Mouse (Mus musculus): ENCODE measurements at regions not wholly inside any gene's neighbourhood (a gene's known extent, or its start where the extent isn't known, plus 50 kb on each side); places are given as distances from the start of the nearest gene placed in this dataset.

DNA sequence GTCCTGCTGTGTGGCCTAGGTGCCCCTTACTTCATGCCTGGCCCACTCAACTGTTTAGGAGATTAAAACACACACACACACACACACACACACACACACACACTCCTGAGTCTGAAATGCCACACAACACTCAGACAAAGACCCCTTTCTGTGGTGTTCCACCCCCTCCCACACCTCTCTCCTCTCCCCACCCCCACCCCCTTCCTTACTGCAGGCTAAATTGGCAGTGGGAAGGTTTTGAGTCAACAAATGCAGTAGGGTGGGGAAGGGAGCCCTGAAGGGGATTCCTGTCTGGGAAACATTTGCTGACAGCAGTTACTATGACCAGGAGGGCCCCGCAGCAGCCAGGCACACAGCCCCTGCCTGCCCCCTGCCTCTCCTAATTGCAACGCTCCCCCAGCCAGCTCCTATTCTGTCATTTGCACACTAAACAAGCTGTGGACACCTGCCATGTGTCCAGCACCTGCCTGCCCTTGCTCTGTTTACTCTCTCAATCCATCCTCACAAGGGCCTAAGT lies 69.5 kb downstream of the Ephb3 start:
- no peak for DNase-seq

DNA sequence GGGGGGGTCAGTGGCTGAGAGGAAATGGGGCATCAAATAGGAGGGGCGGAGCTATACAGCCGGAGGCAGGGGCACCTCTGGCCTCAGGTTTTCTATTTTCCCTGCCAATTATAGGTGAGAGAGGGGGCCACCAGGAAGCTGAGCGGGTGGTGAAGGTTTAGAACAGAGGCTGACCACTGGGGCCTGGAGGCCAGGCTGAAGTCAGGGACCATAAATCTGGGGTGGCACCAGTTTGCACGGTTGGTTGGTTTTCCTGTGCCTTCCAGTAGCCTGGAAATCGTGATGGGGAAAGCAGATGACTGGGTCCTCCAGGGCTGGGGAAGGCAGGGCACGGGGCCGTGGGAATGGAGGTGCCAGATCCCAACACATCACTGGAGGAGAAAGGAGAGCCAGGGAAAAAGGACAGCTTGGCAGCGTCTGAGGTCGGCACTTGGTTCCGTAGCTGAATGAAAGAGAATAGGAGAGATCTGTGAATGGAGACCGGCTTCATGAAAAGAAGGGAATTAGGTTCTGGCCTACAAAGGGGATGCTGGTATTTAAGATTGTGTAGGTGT lies 73.3 kb downstream of the Ephb3 start:
- no peak for DNase-seq

DNA sequence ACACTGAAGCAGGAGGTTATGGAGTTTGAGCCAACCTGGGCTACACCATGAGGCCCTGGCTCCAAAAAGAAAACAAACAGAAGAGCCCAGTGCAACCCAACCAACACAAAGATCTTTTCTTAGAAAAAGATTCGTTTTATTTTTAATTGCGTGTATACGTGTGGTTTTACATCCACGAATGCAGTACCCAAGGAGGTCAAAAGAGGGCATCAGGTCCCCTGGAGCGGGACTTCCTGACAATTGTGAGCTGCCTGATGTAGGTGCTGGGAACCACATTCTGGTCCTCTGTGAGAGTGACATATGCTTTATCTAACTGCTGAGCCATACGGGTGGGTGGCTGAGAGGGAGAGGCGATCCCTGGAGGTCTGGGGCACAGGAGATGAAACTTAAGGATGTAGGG lies 73.8 kb downstream of the Ephb3 start:
- no peak for DNase-seq

DNA sequence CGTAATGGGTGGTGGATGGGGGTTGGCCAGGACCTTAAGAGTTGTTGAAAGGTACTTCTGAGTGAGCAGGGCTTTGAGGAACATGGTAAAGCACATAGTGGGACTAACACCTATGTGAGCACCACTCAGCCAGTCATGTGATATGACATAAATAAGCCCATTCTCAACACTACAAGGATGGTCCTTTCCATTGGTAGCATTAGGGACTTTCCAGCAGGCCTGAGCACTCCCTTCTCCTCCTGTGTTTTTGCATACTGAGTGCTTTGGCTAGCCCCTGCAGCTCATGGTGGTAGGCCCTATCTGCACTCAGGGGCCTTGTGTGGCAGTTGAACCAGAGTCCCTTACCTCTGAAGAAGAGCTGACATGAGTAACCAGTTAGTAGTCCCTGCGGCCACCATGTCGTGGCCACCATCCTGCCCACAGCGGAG lies 75.7 kb downstream of the Ephb3 start:
- DNase-seq, result no peak

DNA sequence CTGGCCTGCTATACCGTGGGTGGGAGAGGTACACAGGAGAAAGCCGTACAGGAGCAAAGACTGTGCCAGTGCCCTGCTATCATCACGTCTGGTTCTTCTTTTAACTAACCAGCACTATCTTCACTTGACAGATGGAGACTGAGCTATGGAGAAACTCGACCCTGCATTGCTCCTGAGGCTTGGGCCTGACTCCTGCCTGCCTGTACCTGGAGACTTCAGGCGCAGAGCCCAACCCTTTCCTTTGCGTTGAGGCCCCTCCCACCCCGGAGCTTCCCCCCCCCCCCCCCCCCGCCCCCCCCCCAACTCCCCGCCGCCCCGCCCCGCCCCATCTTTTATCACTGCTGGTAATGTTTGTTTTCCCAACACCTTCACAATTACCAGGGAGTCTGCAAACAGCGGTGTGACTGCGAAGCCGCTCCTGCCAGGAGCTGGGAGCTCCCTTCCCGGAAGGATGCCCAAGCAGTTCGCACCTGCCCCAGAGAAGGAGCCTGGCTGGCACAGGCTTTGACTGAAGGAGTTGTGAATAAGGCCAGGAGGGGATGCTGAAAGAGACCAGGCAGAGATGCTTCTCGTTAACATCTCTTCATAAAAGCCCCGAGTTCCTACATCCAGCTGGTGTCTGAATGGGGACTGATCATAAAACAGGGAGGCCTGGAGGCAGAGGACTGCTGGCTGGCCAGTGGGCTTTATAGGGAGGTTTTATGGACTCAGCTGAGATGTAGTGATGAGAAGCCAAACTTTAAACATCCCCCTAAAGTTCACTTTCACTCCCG lies 77.6 kb downstream of the Ephb3 start:
- DNase-seq, result no peak

DNA sequence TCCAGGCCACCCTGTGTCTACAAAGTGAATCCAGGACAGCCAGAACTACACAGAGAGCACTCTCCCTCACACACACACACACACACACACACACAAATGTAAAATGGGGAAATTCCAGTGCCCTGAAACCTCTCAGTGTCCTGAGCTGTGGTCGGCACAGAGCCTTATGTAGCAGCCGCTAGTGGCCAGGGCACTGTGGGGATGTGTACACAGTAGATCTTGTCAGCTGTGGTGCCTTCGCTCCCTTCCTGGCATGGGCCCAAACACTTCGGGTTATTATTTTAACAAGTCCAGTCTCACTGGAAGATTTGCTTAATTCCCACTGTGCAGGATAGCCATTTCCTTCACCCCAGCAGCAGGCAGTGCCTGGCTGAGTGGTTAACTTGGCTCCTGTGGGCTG lies 81.5 kb downstream of the Ephb3 start:
- DNase-seq, result no peak

DNA sequence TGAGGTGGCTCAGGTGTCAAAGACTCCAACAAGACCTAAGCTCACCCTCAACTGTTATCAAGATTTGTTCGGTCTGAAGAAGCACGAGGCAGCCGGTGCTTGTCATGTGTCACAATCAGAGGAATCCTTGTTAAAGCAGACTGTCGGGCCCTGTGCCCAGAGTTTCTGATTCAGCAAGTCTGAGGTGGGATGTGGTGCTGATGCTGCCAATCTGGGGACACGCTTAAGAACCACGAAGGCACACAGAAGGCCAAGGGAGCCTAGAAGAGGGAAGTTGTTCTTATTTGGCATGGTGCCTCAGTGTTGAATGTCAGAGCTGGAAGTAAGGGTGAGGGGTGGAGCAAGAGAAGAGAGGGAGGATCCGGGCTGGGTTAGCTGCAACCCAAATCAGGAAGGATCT lies 85.0 kb downstream of the Ephb3 start:
- DNase-seq, result peak; percentile 98

DNA sequence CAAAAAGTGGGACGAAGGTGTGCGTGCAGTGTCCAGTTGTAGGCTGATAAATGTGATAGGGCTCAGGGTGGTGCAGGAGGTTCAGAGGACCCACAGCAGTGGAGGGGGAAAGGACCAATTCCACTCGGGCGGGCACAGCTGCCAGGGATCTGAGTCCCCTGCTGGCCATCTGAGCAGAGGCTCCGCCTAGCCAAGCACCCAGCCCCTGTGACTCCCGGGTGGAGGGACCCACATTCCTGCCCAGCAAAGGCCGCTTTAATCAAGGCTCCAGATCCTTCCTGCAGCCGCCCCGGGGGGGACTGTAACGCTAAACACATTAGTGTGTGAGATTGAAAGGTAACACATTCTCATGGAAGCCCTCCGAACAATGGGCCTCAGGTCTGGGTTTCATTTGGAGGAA lies 88.5 kb downstream of the Ephb3 start:
- DNase-seq, result no peak

DNA sequence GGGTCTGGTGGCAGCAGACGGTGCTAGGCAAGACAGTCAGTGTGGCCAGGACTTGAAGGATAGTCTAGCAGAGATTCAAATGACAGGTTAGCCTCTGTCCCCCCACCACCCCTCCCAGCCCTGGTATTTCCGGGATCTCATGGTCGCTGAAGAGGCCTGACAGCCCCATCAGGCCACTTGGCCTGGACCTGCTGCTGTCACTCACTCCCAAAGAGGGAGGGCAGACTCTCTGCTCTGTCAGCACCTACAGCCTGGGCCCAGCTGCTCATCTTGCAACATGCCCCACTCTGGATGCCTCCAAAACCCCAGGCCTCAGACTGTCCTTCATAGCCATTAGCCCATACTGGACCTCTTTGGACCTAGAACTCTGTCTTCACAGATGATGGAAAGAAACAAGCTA lies 89.0 kb downstream of the Ephb3 start:
- DNase-seq, result peak; percentile 94

DNA sequence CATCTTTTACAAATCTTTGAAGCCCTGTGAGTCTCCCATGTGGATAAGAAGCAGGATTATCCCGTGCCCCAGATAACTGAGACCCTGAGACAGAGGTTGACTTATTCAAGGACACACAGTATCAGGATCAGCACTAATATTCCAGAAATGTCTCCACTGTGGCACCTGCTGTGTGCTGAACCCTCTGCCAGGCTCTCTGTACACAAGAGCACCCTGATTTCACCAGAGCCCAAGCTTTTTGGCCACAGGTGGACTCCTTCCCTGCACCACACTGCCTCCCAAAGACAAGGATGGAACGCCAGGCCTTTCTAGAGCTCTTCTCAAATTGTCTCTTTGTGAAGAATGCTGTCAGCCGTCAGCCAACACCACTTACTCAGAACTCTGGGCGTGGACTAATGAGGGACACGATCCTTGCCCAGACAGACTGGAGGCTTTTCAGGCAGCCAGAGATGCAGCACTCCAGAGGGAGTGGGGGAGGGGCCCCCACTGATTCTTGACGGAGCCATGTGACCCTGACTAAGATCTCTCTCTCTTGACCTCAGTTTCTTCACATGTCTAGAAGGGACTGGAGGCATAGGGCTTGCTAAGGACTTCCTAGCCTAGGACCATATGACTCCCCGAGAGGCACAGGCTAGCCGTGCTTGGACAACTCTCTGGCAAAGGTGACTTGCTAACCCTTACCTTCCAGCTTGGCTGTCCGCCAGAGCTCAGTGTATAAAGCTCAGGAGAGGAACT lies 90.3 kb downstream of the Ephb3 start:
- peak; percentile 98 for DNase-seq

DNA sequence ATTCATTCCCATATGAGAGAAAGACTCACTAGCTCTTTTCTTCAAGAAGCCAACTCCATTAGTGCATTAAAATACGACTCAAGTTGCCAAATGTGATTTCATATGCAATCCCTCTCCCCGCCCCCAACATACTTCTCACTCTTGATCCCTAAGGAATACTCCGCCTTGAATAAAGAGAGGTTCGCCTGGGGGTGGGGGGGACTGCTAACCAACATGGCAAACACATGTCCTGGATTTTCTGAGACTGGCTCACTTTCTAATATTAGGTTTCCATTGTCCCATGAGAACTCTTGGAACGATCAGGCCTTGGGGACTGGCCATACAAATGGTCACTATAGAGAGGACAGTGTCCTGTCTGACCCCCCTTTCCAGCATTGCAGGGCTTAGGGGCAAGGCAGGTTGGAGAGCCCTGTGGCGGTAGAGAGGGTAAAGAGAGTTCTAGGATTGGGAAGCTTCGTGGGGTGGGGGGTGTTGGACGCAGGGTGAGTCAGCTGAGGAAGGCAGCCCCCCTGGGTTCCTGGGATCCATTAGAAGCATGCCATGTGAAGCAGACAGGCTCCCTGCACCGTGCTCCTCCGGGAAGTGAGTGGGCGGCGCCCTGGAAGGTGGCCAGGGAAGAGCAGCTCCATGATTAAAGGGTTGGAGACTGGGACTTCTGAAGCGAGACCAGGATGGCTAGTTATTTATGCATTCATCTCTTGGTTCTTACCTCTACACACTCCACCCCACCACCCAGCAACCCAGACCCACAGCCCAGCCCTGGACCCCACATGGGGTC lies 91.6 kb downstream of the Ephb3 start:
- peak; percentile 92 for DNase-seq

DNA sequence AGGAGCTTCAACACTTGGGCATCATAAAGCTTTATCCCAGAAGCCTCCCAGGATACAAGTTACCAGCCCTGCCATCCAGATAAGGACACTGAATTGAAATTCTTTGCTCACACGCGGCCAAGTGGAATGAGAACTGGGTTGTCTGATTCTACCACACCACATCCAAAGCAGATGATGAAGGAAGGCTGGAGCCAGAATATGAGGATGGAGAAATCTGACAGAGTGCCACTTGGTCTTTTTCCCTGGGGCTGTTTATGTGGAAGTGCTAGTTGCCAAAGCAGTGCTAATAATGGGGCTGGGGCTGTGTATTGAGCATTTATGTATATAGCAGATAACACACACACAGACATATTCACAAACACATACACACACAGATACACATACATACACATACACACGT lies 92.2 kb downstream of the Ephb3 start:
- DNase-seq, result no peak

DNA sequence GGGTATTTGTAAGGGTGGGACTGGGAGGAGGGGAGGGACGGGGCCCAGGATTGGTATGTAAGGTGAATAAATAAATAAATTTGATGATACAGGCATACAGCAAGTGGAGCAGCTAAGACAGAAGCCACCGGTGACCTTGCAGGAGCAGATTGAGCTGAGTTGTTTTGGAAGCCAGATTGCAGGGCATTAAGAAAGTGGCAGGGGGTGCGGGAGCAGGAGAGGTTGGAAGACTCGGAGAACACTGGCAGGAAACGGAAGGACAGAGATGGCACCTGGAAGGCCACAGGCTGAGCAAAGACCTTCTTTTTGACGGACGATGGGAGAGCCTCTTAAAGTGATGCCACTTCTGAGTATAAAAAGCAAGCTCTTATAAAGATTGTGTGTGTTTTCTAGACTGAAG lies 94.3 kb downstream of the Ephb3 start:
- no peak for DNase-seq

DNA sequence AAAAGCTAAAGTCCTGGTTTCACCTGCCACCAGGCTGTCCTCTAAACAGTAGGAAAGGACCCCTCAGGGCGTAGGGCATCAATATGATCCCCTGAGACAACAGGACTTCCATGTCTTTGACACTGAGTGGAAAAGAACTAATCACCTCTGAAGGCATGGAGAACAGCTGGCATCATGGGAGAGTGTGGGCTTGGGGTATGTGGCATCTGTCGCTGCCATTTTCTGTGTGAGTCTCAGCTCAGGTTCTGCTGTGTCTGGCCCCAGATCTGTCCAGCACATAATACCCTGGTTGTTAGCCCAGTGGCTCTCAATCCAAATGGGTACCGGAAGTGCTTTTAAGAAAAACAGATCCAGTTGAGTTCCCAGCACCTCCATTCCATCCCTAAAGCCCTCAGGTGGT lies 101.3 kb downstream of the Ephb3 start:
- DNase-seq, result no peak

DNA sequence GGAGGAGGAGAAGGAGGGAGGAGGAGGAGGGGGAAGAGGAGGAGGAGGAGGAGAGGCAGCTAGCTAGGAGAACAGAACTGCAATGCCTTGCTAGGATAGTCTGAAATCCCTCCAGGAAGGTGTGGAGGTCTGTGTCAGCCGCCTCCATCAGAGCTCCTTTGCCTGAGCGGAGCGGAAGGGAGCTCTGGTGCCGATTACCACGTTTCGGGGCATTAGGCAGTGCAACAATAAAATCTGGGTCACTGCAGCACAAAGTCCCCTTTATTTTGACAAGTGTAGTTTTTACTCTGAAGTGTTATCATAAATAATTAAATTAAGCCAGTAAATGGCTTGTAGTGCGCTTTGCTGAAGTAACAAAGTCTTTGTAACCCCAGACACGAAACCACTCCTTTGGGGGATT lies 104.0 kb downstream of the Ephb3 start:
- DNase-seq, result no peak

DNA sequence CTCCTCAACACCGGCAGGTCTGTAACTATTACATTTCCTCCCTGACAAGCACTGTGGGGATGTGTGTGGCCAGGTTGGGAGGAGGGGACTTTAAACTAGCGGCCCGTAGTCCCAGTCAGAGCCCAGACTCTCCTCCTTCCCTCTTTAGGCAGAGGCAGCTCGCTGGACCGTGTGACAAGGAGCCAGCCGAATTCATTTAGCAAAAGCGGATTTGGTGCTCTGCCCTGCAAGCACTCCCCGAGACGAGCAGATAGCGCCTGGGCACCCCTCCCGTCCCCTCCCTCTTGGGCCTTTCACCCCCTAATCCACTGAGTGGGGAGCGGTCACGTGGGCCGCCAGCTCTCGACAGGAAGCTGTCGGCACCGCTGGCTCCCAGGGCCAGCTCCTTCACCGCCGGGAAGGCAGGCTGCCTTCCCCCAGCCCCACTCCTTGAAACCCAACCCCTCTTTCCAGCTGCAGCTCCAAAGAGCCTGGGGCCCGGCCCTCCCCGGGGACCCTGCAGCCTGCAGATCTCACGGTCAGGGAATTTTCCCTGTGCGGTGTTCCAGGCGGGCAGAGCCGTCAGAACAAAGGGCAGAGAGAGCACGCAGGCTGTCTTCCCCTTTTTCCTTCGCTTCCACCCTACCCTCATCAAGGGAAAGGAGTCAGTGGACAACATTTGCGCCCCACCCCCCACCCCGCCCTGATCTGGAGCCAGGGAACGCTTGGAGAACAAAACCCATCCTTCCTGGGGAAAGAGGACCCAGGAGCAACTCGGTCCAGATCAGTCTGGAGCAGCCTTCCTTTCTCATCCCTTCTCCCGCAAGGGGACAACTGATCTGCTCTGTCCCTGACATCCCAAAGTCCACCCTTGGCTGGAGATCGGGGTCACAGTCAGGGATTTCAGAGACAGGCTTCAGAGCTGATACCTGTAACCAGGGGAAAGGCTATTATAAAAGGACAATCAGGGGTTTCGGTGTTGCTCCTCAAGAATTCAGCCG lies 106.4 kb downstream of the Ephb3 start:
- DNase-seq, result peak; percentile 99

DNA sequence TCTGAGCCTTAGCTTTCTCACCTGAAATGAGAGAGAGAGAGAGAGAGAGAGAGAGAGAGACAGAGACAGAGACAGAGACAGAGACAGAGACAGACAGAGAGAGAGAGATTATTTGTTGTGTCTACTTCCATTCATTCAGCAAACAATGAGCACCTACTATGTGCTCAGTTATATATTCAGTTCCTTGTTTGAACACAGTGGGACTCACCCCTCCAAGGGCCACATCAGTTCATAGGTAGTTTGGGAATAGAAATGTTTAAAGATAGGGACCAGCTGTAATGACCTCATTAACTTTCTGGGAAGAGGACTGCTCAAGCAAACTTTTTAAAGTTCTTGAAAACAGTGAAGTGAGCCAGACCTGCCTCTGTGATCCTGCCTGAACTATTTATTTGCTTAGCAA lies 107.2 kb downstream of the Ephb3 start:
- DNase-seq, result peak; percentile 76

DNA sequence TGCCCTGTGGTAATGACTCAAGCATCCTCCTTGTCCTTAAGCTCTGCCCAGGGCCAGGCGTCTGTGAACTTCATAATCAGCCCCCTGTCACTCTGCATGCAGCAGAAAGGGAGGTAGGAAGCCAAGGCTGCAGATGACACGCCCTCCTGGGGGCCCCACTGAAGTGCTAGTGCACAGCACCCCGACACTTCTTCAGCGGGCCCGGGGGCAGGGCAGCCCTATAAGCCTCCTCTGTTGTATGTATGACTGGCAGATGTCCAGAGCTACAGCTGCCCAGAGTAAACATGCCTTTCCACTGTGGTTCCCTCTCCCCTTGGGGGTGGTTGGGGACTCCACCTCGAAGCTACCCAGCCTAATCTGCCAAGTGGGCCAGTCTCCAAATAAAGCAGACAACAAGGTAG lies 107.2 kb upstream of the Vps8 start:
- DNase-seq, result peak; percentile 88

DNA sequence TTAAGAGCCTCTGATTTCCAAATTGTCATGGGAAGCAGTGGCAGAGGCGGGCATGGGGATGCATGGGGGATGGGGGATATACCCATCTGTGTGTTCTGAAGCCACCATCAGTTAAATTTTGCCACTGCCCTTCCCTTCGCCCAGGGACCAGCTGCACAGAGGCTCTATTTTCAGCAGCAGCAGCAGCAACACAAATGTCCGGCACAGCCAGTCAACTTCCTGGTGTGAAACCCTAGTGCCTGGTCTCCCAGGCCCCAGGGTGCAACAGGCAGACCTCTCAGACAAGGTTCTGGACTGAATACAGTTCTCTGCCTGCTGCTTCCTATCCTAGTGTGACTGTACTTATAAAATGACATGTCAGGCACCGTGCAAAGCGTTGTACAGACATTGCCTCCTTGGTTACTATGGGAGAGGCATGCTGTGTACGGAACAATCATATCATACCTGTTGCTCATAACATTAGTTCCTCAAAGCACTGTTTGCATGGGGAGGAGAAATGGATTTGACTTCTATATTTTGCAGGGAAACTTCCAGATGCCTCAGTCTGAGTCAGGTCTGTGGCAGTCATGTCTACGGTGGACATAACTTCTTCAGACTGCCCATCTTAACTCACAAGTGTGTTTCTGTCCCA lies 104.8 kb upstream of the Vps8 start:
- no peak for DNase-seq

DNA sequence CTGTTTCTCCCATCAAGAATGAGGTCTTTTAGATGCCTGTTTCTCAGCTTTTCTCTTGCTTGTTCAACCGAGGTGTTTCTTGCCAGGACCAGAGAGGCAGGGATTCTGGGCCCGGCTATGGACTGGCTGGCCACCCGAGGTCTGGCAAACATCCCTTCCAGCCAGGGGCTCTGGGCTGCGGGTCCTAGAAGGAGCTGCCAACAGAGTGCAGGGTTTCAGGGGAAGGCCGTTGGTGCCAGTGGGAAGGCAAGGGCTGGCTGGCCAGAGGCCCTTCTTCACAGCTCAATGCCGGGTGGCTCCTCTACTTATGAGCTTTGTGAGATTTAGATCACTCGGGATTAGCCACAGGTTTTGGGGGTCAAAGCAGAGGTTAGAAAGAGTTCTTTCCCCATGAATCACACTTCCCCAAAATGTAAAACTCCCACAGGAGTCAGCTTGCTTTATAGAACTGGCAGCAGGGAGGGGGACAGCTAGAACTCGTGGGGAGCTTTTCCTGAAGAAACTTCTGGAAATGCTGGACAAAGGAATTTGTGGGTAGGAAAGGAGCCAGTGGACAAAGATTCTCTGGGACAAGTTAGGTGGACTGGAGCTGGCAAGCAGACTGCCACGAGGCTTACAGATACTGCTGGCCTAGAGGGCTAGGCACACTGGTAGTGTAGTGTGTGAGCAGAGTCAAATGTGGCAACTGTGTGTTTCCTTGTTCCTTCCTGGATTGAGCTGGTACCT lies 104.1 kb upstream of the Vps8 start:
- DNase-seq, result peak; percentile 81

DNA sequence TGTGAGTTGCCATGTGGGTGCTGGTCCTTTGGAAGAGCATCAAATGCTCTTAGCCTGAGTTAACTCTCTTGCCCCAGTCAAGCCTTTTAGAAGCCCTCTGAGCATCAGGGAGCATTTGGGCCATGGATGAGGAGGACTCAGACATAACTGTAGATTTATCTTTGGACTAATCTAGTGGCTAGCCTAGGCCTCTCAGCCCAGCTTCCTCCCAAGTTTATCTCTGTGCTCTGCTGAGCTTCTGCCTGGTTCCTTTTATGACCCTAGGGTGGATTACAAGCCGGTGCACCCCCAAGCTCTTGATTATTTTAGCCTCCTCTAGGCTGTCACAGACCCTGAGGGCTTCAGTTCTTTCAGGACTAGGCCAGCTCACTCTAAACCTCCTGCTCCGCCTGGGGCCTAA lies 102.6 kb upstream of the Vps8 start:
- DNase-seq, result no peak

All from heart, adult 11 months (tissue).